In genomic region chr1:75843326-75843725, GRCm38 (mm10) we compare ENCODE assay signal across 28 mouse cellular contexts.
DNase-seq lines count a peak whose midpoint lies in the region; ATAC-seq and TF ChIP-seq lines count a peak whose summit lies in the region.
"Had no signal": no experiment of that assay in that cellular context is flagged by ENCODE, and none has a peak within 500 bp of the region (broad histone marks: within the 10 kb centered on the region; RNA-seq: fewer than 3 reads in every experiment).

No protein-coding gene starts in this region.

- no peak for TF ChIP-seq POLR2A in cerebellum, adult 2 months (IDR thresholded peaks at IDR 0.05; ENCODE audit: borderline replicate concordance, insufficient read depth, low read length)

- H3K36me3 ChIP-seq in megakaryocyte, embryonic 14.5 days (replicated peaks; ENCODE audit: low read length): no peaks in the 10 kb centered on the region
- H3K36me3 ChIP-seq in limb, embryonic 12.5 days: no peaks in the 10 kb centered on the region
- H3K36me3 ChIP-seq: heart, embryonic 10.5 days; heart, embryonic 15.5 days; hindbrain, embryonic 13.5 days; limb, embryonic 15.5 days; liver, embryonic 13.5 days; midbrain, embryonic 15.5 days had no signal

- H3K4me2 ChIP-seq in limb, embryonic 12.5 days: no peak overlapping the region
- H3K4me2 ChIP-seq: heart, embryonic 15.5 days; hindbrain, embryonic 13.5 days; limb, embryonic 15.5 days; liver, embryonic 13.5 days; midbrain, embryonic 15.5 days had no signal

- 17% methylated on average over 6 of the region's 6 CpGs for WGBS in cerebellum, adult 2 months
- 85% methylated on average over 6 of the region's 6 CpGs for WGBS in limb, embryonic 12.5 days

- no peak overlapping the region for H3K9ac ChIP-seq in limb, embryonic 12.5 days (replicated peaks)
- H3K9ac ChIP-seq: heart, embryonic 15.5 days; hindbrain, embryonic 13.5 days; limb, embryonic 15.5 days; liver, embryonic 13.5 days; midbrain, embryonic 15.5 days had no signal

- no peaks in the 10 kb centered on the region for H3K27me3 ChIP-seq in megakaryocyte, embryonic 14.5 days (replicated peaks)
- no peaks in the 10 kb centered on the region for H3K27me3 ChIP-seq in cerebellum, adult 2 months (ENCODE audit: control insufficient read depth, insufficient read depth, low read length)
- no peaks in the 10 kb centered on the region for H3K27me3 ChIP-seq in limb, embryonic 12.5 days
- H3K27me3 ChIP-seq: CH12.LX; heart, embryonic 15.5 days; hindbrain, embryonic 13.5 days; limb, embryonic 15.5 days; liver, embryonic 13.5 days had no signal

- no peak for TF ChIP-seq CTCF in cerebellum, adult 2 months (IDR thresholded peaks at IDR 0.05; ENCODE audit: borderline replicate concordance, insufficient read depth, low read depth, low read length)

- no peak for ATAC-seq in megakaryocyte, adult 5-6 weeks (ENCODE audit: poor library complexity, severe bottlenecking)
- ATAC-seq in limb, embryonic 12.5 days (ENCODE audit: insufficient number of reproducible peaks, insufficient read depth, low FRiP score, low TSS enrichment, low read depth): no peak
- ATAC-seq: activated CD4-positive, CD25-positive, alpha-beta regulatory T cell, adult 4 months; forebrain, embryonic 14.5 days; intestine, postnatal 0 days; lung, postnatal 0 days; midbrain, embryonic 15.5 days had no signal

- DNase-seq in cerebellum, adult 2 months: peak; percentile 65 to 83
- DNase-seq in cerebellum, postnatal 10 days: peak; percentile 53 to 61
- no peak for DNase-seq in adrenal gland, postnatal 14 days
- no peak for DNase-seq in spleen, postnatal 10 days (ENCODE audit: low spot score in 2 of 2)
- DNase-seq: adrenal gland, adult 2 months; gastrocnemius, postnatal 14 days; heart, postnatal 36 days; kidney, postnatal 14 days; liver, embryonic 13.5 days; lung, adult 18-20 months; lung, postnatal 4 days; right cerebral cortex, adult 18-20 months; right cerebral cortex, postnatal 4 days; thymus, adult 2 months; thymus, postnatal 36 days had no signal

- H3K4me3 ChIP-seq in megakaryocyte, embryonic 14.5 days (replicated peaks): peak overlapping the region; percentile 38
- no peak overlapping the region for H3K4me3 ChIP-seq in cerebellum, adult 2 months (replicated peaks; ENCODE audit: insufficient read depth, low read depth, low read length)
- H3K4me3 ChIP-seq in limb, embryonic 12.5 days (replicated peaks): no peak overlapping the region
- H3K4me3 ChIP-seq: heart, embryonic 10.5 days; heart, embryonic 15.5 days; hindbrain, embryonic 13.5 days; limb, embryonic 15.5 days; liver, embryonic 13.5 days; midbrain, embryonic 15.5 days had no signal

- H3K27ac ChIP-seq in cerebellum, adult 2 months (ENCODE audit: insufficient read depth, low read length): no peak overlapping the region
- H3K27ac ChIP-seq in limb, embryonic 12.5 days: peak overlapping the region; percentile 37; the same call in 1 of the 2 replicates
- H3K27ac ChIP-seq: heart, embryonic 10.5 days; heart, embryonic 15.5 days; hindbrain, embryonic 13.5 days; limb, embryonic 15.5 days; liver, embryonic 13.5 days; midbrain, embryonic 15.5 days had no signal

- H3K9me3 ChIP-seq in megakaryocyte, embryonic 14.5 days: peaks cover 69% of the 10 kb centered on the region
- H3K9me3 ChIP-seq in limb, embryonic 12.5 days: no peaks in the 10 kb centered on the region
- H3K9me3 ChIP-seq: heart, embryonic 10.5 days; heart, embryonic 15.5 days; hindbrain, embryonic 13.5 days; limb, embryonic 15.5 days; liver, embryonic 13.5 days; midbrain, embryonic 15.5 days had no signal

- H3K4me1 ChIP-seq in megakaryocyte, embryonic 14.5 days: no peaks in the 10 kb centered on the region
- H3K4me1 ChIP-seq in cerebellum, adult 2 months (ENCODE audit: control insufficient read depth, insufficient read depth, low read length): peaks cover 7% of the 10 kb centered on the region
- H3K4me1 ChIP-seq in limb, embryonic 12.5 days (replicated peaks): peaks cover 57% of the 10 kb centered on the region
- H3K4me1 ChIP-seq: heart, embryonic 15.5 days; liver, embryonic 13.5 days had no signal

Comparison
In these comparisons a context has a peak if more than half of its experiments do, and no peak if none do; other contexts are left out.
1. DNase-seq: peak in cerebellum, adult 2 months (2 of 2) and cerebellum, postnatal 10 days (2 of 2); none in adrenal gland, postnatal 14 days (single experiment) and spleen, postnatal 10 days (0 of 2).